Mouse (Mus musculus): ENCODE data around the gene Cyp1a2. TPM values are rescaled to one million over a fixed set of nuclear protein-coding genes. Genes with fewer than 3 reads are reported as not detected.

Gene Cyp1a2
- polyA plus RNA-seq, 1 experiment from 2014 or later = not detected

DNA sequence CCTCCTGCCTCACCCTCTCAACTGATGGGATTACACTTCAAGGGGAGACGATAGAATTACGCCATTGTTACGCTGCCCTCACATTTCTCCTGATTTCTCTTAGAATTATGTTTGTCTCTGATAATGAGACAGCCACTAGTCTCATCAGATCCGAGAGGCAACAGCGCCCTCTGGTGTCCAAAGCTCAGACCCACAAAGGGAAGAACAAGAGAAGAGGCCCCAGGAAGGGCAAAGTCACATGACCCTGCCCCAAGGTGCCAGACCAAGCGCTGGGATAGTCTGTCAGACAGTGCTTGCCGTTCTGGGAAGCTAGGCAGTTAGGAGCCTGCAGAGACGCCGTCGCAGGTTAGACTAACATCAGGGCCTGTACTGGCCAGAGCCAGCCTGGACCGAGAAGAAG lies 27.8 kb downstream of the Cyp1a2 start:
- H3K36me3 ChIP-seq = no peaks in the 10 kb centered on the region
- H3K9ac ChIP-seq = 0 out of 2 replicates have a peak overlapping the region, but pooled peaks have one; percentile 9
- WGBS = under 1% methylated on average over 11 of the region's 11 CpGs
- H3K27ac ChIP-seq = no peak overlapping the region
- H3K27me3 ChIP-seq = peaks cover 11% of the 10 kb centered on the region; the same call in 1 of the 2 replicates
- ATAC-seq (replicated peaks; ENCODE audit: low FRiP score) = peak; percentile 79
- no peaks in the 10 kb centered on the region for H3K9me3 ChIP-seq (replicated peaks)
- 0 out of 2 replicates have a peak overlapping the region, but pooled peaks have one; percentile 14 for H3K4me3 ChIP-seq (replicated peaks)
- peaks cover 11% of the 10 kb centered on the region for H3K4me1 ChIP-seq
- H3K4me2 ChIP-seq = peak overlapping the region; percentile 54

DNA sequence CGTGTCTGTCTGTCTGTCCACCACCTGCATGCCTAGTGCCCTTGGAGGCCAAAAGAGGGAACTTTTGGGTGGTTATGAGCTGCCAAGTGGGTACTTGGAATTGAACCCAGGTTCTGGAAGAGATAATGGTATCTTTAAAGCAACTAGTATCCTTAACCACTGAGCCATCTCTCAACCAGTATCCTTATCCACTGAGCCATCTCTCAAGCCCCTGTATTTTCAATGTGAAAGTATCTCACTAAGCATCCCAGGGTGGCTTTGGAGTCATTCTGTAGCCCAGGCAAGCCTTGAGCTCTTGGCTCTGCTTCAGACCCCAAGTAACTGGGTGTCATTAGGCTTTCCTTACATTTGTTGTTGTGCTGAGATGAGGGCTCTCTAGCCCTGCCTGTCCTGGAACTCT lies 28.5 kb downstream of the Cyp1a2 start:
- Histone ChIP-seq H3K36me3 (no peaks in the 10 kb centered on the region), H3K27ac (no peak overlapping the region), H3K4me2 (no peak overlapping the region), H3K9me3 (replicated peaks) (no peaks in the 10 kb centered on the region), H3K4me3 (replicated peaks) (no peak overlapping the region), H3K9ac (no peak overlapping the region), H3K27me3 (peaks cover 11% of the 10 kb centered on the region; the same call in 1 of the 2 replicates), H3K4me1 (peaks cover 14% of the 10 kb centered on the region)
- ATAC-seq (replicated peaks; ENCODE audit: low FRiP score) = no peak
- 77% methylated on average over 1 of the region's 1 CpGs for WGBS

DNA sequence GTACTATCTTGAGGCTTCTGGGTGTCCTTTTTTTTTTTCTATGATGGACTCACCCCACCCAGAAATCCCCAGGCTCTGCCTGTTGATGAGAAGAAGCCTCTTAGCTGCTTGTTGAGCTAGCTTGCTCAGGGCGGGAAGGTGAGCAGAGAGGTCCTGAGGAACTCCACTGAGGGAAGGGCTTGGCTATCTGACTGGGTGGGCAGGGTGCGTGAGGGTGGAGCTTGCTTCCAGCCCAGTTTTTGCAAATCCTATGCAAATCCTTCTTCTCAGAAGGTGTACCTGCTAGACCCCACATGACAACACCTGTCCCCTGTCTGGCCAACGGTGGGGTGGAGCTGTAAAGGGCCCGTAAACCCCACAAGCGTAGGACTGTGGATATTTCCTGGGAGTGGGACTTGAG lies 30.2 kb downstream of the Cyp1a2 start, which contains the start of gene Csk:
Gene Csk, minus strand, starts transcription at position 349 of the 400 bp plus-strand sequence.
- Histone ChIP-seq H3K9ac (no peak within 1 kb of the TSS), H3K36me3 (no peaks in the 10 kb centered on the region), H3K4me3 (replicated peaks) (no peak within 1 kb of the TSS), H3K9me3 (replicated peaks) (no peaks in the 10 kb centered on the region), H3K27me3 (peaks cover 11% of the 10 kb centered on the region; the same call in 1 of the 2 replicates), H3K27ac (no peak within 1 kb of the TSS), H3K4me1 (peaks cover 14% of the 10 kb centered on the region), H3K4me2 (no peak within 1 kb of the TSS)
- ATAC-seq (replicated peaks; ENCODE audit: low FRiP score) = no peak
- WGBS = 68% methylated on average over 5 of the region's 5 CpGs

DNA sequence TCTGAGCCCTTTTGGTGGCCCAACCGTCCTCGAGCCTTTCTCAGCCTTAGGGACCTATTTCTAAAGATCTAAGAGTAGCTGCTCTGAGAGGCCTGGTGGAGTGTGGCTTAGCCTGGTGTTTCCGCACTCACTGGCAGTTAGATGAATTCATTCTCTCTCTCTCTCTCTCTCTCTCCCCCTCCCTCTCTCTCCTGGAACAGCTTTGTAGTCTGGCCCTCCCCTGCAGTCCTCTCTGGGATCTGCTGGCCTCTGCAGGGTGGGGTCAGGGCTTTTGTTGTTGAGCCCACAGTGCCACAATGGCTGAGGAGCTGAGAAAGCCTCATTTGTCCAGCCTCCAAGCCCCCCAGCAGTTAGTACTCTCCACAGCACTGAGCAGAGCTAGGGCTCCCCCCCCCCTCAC lies 30.6 kb downstream of the Cyp1a2 start:
- ATAC-seq (replicated peaks; ENCODE audit: low FRiP score) = no peak
- no peak overlapping the region for H3K4me2 ChIP-seq

DNA sequence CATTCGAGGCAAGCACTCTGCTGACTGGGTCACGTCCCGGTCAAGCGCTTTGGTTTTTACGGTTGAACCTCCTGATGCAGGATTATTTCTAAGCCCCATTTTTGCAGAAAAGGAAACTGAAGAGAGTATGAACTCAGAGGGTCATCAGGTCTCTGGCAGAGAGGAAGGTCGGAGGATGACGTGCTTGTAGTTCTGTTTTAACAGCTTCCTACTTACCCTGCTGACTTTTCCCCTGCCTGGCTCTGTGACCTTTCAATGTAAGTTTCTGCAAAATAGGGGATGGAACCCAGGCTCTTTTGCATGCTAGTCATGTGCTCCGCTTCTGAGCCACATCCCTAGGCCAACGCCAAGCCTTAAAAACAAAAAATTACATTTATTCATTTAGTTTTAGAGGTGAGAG lies 31.2 kb downstream of the Cyp1a2 start:
- Histone ChIP-seq H3K36me3 (no peaks in the 10 kb centered on the region), H3K9ac (no peak overlapping the region), H3K4me1 (peaks cover 17% of the 10 kb centered on the region), H3K4me3 (replicated peaks) (no peak overlapping the region), H3K27me3 (peaks cover 11% of the 10 kb centered on the region; the same call in 1 of the 2 replicates), H3K9me3 (replicated peaks) (no peaks in the 10 kb centered on the region), H3K27ac (no peak overlapping the region), H3K4me2 (no peak overlapping the region)
- WGBS = 69% methylated on average over 9 of the region's 9 CpGs
- ATAC-seq (replicated peaks; ENCODE audit: low FRiP score) = no peak

More for the DNA sequence above, 30.6 kb downstream of the Cyp1a2 start:
- Histone ChIP-seq H3K27me3 (peaks cover 11% of the 10 kb centered on the region; the same call in 1 of the 2 replicates), H3K9ac (no peak overlapping the region), H3K36me3 (no peaks in the 10 kb centered on the region), H3K27ac (no peak overlapping the region), H3K4me3 (replicated peaks) (no peak overlapping the region), H3K9me3 (replicated peaks) (no peaks in the 10 kb centered on the region), H3K4me1 (peaks cover 15% of the 10 kb centered on the region)
- 56% methylated on average over 3 of the region's 3 CpGs for WGBS

DNA sequence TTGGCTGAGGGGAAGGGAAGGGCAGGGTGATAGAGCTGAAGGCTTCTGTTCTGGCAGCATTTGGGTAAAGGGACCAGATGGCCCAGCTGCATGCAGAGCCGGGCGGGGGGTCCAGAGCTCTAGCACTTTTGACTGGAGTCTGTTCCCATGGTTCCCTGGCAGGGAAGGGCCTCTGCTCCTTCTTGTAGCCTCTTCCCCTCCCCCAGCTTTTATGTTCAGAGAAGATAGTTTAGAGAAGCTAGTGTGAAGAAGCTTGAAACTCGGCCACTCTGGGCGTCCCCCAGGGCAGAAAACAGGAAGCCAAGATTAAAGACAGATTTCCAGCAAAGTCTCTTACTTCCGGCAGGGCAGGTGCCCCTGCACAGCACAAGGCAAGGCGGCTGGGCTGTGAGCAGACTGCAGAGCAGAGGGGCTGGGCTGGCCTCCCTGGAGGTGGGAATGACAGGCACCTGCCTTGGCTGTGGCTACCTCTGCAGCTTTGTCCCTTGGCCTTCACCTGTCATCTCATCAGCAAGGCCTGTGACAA lies 32.7 kb downstream of the Cyp1a2 start:
- H3K27me3 ChIP-seq = peaks cover 11% of the 10 kb centered on the region; the same call in 1 of the 2 replicates
- H3K4me3 ChIP-seq (replicated peaks) = no peak overlapping the region
- H3K4me2 ChIP-seq = no peak overlapping the region
- no peaks in the 10 kb centered on the region for H3K9me3 ChIP-seq (replicated peaks)
- 0 out of 2 replicates have a peak overlapping the region, but pooled peaks have one; percentile 22 for H3K27ac ChIP-seq
- H3K36me3 ChIP-seq = no peaks in the 10 kb centered on the region
- H3K4me1 ChIP-seq = peaks cover 14% of the 10 kb centered on the region
- 30% methylated on average over 6 of the region's 6 CpGs for WGBS
- no peak overlapping the region for H3K9ac ChIP-seq
- ATAC-seq (replicated peaks; ENCODE audit: low FRiP score) = no peak

DNA sequence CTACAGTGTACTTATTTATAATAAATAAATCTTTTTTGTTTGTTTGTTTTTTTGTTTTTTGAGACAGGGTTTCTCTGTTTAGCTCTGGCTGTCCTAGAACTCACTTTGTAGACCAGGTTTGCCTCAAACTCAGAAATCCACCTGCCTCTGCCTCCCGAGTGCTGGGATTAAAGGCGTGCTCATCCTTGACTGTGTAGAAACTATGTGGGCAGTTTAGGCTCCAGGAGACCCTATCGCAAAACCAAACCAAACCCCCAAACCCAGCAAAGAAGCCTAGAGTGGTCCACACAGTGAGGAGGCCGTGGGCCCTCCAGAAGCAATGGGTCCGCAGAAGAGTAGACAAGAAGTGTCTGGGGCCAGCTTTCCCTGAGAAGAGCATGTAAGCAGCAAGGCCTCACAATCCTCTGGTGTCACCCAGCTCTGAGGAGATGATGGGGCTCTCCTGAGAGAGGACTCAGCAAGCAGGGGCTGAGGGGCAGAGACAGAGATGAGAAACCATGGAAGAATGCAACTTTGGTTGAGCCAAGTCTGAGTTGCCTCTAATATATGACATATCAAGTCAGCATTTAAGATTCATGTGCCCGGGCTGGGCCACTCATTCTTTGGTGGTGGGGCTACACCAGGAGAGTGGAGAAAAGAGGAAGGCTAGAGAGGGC lies 33.2 kb downstream of the Cyp1a2 start:
- Histone ChIP-seq H3K4me3 (replicated peaks) (no peak overlapping the region), H3K4me1 (peaks cover 16% of the 10 kb centered on the region), H3K27ac (no peak overlapping the region), H3K4me2 (no peak overlapping the region), H3K9me3 (replicated peaks) (no peaks in the 10 kb centered on the region), H3K9ac (no peak overlapping the region), H3K36me3 (no peaks in the 10 kb centered on the region), H3K27me3 (peaks cover 11% of the 10 kb centered on the region; the same call in 1 of the 2 replicates)
- 89% methylated on average over 6 of the region's 6 CpGs for WGBS
- ATAC-seq (replicated peaks; ENCODE audit: low FRiP score) = no peak

DNA sequence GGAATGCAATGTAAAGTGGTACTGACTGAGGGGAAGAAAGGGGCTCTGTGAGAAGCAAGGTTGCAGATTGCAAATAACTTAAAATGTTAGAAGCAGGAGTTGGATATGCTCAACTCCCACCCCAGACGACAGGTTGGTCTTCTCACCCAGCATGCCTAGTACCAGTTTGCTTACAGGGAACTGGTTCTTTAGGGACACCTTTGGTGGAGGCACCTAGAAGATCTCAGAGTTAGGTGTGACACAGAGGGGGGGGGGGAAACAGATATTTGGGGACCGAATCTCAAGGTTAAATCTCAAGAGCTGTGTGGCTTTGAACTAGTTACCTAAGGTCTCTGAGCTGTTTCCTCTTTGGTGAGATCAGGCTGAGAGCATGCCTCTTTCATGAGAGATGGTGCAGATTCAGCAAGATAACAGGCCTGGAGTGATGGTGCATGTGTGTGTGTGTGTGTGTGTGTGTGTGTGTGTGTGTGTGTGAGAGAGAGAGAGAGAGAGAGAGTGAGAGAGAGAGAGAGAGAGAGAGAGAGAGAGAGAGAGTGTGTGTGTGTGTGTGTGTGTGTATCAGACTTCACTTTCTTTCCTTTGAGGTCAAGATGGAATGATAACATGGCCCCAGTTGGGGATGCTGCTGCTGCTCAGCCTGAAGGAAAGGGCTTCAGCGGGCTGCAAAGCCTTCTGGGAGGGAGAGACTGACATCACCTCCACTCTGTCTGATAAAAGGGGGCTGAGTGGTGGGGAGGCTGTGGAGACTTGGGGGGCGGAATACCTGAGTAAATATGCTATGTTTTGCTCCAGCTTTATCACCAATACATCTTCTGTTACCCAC lies 36.0 kb downstream of the Cyp1a2 start:
- 65% methylated on average over 4 of the region's 4 CpGs for WGBS
- Histone ChIP-seq H3K36me3 (no peaks in the 10 kb centered on the region), H3K27me3 (no peaks in the 10 kb centered on the region), H3K4me3 (replicated peaks) (no peak overlapping the region), H3K4me1 (peaks cover 38% of the 10 kb centered on the region), H3K27ac (no peak overlapping the region), H3K9me3 (replicated peaks) (no peaks in the 10 kb centered on the region), H3K9ac (no peak overlapping the region), H3K4me2 (no peak overlapping the region)
- no peak for ATAC-seq (replicated peaks; ENCODE audit: low FRiP score)

DNA sequence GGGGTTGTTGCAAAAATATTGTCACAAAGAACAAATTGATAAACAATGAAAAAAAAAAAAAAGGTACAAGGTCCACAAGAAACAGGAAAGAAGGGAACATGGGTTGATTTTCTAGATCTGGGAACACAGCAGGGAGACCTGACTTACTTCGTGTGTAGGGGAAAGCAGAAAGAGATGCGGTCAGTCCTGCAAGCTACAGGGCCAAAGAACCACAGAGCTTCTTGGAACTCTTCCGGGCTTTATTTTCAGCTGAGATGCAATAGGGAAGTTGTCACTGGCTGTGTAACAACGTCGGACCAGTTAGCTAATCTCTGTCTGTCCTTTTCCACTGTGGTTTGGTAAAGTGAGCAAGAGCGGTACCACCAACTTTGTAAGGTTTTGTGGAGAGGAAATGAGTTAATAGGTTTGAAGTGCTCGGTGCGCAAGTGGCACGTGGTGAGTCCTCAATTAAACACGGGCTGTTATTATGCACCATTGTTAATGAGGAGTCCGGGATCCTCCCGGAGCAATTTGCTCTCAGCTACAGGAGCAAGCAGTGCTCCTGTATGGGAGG lies 36.9 kb downstream of the Cyp1a2 start:
- 65% methylated on average over 12 of the region's 12 CpGs for WGBS
- ATAC-seq (replicated peaks; ENCODE audit: low FRiP score) = no peak
- no peaks in the 10 kb centered on the region for H3K27me3 ChIP-seq
- H3K36me3 ChIP-seq = peaks cover 5% of the 10 kb centered on the region
- H3K9ac ChIP-seq = no peak overlapping the region
- H3K27ac ChIP-seq = no peak overlapping the region
- H3K9me3 ChIP-seq (replicated peaks) = no peaks in the 10 kb centered on the region
- no peak overlapping the region for H3K4me2 ChIP-seq
- H3K4me3 ChIP-seq (replicated peaks) = no peak overlapping the region
- peaks cover 46% of the 10 kb centered on the region for H3K4me1 ChIP-seq

DNA sequence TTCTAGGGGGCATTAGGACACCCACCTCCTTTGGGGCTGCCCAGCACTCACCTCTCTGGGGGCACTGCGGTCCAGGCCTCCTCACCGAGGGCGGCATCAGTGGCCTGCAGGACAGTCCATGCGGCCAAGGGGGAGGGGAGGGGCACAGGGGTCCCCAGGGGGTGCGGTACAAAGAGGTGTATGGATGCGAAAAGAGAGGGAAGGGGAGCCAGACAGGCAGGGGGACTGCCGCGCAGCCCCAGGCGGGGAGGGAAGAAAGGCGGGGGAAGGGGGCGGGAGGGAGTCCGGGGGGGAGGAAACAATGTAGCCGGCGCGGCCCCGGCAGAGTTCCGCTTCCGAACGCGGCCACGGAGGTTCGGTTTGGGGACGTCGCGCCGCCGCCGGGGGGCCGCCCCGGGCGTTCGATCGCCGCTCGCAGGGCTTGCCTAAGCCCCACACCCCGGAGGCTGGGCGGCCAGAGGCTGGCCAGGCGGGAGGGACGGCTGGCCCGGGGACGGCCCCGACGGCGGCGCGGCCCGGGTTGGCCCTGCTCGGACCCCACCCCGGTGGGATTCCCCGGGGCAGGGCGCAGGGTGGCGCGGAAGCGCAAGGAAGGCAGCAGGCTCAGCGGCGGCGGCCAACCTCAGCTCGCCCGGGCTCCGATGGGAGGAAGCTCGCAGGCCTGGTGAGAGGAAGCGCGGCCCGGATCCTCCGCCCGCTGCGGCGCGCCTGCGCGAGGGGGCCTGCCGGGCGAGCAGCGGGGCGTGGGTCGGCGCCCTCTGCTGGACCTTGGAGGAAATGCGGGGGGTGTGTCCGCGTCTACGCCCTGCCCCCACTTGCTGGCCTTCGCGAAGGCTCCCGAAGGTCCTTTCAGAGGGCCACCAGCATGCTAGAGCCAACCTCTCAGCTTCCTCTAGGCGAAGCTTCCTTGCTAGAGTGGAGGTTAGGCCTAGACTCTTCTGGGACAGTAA lies 38.3 kb downstream of the Cyp1a2 start:
- Histone ChIP-seq H3K36me3 (peaks cover 9% of the 10 kb centered on the region), H3K9me3 (replicated peaks) (no peaks in the 10 kb centered on the region), H3K4me3 (replicated peaks) (peak overlapping the region; percentile 95), H3K4me1 (peaks cover 51% of the 10 kb centered on the region), H3K4me2 (peak overlapping the region; percentile 92), H3K9ac (peak overlapping the region; percentile 100), H3K27ac (peak overlapping the region; percentile 98), H3K27me3 (no peaks in the 10 kb centered on the region)
- WGBS = under 1% methylated on average over 81 of the region's 85 CpGs
- peak; percentile 89 for ATAC-seq (replicated peaks; ENCODE audit: low FRiP score)

DNA sequence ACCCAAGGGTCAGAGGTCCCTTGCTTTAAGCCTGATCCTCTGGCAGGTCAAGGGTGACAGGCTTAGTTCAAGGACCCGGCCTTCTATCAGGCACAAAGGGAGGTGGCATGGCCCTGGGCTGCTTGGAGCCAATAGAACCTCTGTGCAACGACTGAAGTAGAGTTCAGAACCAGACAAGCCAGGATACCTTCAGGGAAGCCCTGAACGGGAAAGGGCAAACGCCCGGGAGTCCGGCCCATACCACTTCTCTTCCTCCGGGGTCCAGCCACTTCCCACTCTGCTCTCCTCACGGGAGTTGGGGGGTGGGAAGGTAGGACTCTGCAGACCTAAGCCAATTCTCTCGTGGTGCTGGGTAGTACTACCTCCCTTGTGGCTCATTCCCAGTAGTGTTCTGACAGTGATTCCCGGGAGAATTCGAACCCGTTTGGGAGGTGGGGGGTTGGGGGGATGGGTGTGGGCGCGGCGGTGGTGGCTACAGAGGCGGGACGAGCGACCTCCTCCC lies 39.0 kb downstream of the Cyp1a2 start:
- Histone ChIP-seq H3K27me3 (no peaks in the 10 kb centered on the region), H3K4me2 (peak overlapping the region; percentile 92), H3K4me1 (peaks cover 59% of the 10 kb centered on the region), H3K27ac (peak overlapping the region; percentile 98), H3K4me3 (replicated peaks) (peak overlapping the region; percentile 95), H3K9ac (peak overlapping the region; percentile 100), H3K9me3 (replicated peaks) (no peaks in the 10 kb centered on the region), H3K36me3 (peaks cover 9% of the 10 kb centered on the region)
- under 1% methylated on average over 18 of the region's 18 CpGs for WGBS
- ATAC-seq (replicated peaks; ENCODE audit: low FRiP score) = peak; percentile 1; the same call in 1 of the 2 replicates

All from kidney, embryonic 15.5 days (tissue).